Mouse (Mus musculus): ENCODE results near the gene Rapgefl1. TPM values are rescaled to one million over a fixed set of nuclear protein-coding genes. Genes with fewer than 3 reads are reported as not detected.

The Rapgefl1 gene
- polyA plus RNA-seq (2017; shearing (Covaris generic)): under 1 TPM in 1 of 2 experiments, not detected in 1; 0.15 TPM

DNA sequence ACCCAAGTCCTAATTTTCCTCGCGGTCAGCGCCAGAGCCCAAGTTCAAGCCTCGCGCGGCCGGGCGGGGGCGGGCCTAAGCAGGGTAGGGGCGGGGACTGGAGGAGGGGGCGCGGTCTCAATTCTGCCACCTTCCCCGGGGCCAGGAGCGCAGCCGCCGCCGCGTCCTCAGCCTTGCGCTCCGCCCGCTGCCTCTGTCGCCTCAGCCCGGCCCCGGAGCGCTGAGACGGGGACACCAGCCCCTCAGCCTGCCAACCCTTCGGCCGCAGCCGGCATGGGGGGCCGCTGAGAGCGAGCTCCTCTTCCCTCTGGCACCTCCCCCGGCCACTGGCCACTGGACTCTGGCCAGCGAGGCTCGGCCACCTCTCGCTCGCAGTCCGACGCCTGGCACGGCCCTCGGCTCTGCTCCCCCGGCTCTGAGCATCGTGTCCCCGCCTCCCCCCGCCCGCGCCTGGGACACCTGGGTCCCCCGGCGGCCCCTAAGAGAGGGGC, at the start of gene Rapgefl1:
Gene Rapgefl1, plus strand, starts transcription at position 135 of the 491 bp plus-strand sequence.
- ATAC-seq: peak; percentile 81

DNA sequence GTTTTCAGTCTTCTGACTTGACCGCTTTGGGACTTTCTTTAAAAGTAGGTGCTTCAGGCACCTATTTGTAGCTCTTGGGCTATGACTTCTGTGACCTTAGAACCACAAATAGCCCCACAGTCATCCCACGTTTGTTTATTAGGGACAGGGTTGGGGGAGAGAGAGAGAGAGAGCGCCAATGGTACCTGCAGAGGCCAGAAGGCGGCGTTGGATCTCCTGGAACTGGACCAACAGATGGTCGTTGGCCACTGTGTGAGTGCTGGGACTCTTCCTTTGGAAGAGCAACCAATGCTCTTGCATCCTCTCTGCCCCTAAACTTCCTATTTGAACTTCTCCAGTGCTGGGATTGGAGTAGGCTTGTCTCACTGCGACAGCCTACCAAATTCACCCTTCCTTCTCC, 49.4 kb upstream of the Rapgefl1 start:
- ATAC-seq: no peak

DNA sequence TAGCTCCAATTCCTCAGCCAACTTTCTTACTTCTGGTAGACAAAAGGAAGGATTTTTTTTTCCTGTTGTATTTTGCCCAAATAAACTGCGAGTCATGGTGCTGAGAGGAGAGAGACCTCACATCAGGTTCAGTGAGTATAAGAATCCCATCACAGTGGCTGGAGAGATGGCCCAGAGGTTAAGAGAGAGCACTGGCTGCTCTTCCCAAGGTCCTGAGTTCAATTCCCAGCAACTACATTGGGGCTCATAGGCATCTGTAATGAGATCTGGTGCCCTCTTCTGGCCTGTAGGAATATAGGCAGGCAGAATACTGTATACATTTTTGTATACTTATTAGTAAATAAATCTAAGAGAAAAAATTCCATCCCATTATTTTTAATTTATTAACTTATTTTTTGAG, 48.9 kb upstream of the Rapgefl1 start:
- no peak for ATAC-seq

DNA sequence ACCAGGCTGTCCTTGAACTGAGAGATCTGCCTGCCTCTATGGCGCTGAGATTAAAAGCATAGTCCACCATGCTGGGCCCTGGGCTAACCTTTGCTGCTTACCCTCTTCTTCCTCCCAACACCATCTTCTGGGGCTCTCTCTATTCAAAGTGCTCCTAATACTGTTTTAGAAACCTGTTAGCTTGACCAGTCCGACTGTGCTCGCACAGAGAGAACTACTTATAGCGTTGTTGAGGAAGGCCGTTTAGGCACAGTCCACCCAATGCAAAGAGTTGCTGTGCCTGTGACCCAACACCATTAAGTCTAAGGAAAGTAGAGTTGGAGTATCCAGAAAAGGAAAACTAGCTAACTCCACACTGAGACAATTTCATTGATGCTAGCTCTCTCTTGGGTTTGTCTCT, 48.4 kb upstream of the Rapgefl1 start:
- no peak for ATAC-seq

DNA sequence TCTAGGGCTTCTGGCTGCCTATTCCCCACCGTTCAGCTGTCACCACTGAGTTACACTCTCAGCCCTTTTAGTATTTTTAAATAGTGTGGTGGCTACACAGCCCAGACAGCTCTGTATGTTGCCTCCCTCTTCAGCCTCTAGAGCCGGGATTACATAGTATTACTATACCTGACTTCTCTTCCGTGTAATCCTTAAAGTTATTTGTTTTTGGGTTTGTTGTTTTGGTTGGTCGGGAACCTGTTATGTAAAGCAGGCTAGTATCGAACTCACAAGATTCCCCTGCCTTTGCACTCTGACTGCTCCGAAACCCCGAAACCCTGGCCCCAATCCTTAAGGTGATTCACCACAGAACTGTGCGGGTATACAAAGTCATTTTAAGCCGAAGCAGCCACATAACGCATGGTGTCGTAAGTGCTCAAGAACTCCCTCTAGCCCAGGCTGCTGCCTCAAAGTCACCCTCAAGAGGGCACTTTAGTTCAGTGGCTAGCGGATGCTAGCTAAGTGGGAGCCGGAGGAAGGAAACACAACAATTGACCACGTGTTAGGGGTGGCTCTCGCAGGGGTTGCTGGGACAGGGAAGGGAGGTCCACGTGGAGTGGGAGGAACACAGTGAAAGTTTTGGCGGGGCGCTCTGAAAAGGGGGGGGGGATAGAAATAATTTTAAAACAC, 47.9 kb upstream of the Rapgefl1 start:
- ATAC-seq: peak; percentile 89

DNA sequence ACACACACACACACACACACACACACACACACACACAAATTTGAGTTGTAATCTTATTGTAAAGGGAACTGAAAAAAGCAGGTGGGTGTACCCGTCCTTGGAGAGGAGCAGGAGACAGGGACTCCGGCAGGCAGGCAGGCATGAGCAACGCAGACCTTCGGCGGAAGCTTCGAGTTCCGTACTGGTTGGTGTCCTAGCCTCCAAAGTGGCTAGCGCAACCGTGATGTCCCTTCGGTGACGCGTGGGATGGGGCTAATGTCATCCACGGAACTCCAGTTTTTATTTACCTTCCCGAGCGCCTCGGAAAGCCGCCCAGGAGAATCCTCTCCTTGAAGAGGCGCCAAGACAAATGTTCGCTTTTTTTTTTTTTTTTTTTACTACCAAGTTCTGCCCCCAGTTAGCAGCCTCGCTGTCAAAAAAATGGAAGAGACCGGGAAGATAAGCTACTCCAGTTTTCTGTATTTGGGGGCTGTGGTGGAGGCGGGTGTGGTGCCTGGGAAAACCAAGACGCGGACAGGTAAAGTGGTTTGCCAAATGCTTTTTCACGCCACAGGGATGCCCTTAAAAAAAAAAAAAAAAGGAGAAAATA, 47.3 kb upstream of the Rapgefl1 start:
- ATAC-seq: peak; percentile 5

DNA sequence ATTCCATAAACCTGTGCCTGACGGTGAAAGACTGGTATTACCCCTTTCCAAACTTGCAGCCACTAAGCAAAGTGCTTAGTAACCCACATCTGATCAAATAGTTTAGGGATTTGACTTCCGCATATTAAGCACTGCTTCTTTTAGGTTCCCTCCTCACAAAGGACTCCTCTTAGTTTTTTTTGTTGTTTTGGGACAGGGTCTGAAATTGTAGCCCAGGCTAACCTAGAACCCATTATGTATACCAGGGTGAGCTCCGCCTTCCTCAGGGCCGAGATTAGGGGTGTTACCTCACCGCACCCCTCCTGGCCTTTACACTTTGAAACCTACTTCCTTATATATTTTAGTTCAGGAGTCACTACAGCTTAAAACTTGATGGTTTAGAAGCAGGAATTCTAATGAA, 46.8 kb upstream of the Rapgefl1 start:
- ATAC-seq: no peak

DNA sequence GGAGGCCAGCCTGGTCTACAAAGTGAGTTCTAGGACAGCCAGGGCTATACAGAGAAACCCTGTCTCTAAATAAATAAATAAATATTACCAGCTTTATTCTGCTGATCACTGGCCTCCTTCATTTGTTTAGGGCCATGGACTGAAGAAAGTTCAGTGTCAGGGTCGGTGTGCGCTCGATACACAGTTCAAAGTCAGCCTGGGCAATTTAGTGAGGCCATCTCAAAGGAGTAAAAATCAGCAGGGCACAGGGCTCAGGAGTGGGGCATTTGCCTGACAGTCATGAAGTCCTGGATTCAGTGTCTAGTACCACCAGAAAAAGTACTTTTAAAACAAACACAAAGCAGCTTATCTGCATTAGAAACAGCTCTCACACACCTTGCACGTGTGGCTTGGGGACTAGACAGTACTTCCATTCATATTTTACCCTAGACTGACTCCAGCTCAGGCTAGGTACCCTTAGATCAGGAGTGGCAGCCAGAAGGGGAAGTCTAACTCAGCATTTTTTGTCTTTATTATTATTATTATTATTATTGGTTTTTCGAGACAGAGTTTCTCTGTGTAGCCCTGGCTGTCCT, 45.9 kb upstream of the Rapgefl1 start:
- no peak for ATAC-seq

DNA sequence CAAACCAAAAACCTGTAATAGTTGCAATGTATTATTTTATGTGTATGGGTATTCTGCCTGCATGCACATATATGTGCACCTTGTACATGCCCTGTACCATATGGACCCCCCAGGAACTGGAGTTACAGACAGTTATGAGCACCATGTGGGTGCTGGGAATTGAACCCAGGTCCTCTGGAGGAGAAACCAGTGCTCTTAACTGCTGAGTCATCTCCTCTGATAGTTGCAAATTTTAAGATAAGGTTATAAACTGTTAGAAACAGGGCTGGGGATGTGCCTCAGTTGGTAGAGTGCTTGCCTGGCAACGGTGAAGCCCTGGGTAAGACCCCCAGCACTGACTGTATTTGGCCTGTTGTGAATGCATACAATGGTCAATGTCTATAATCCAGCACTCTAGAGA, 45.1 kb upstream of the Rapgefl1 start:
- ATAC-seq: no peak

DNA sequence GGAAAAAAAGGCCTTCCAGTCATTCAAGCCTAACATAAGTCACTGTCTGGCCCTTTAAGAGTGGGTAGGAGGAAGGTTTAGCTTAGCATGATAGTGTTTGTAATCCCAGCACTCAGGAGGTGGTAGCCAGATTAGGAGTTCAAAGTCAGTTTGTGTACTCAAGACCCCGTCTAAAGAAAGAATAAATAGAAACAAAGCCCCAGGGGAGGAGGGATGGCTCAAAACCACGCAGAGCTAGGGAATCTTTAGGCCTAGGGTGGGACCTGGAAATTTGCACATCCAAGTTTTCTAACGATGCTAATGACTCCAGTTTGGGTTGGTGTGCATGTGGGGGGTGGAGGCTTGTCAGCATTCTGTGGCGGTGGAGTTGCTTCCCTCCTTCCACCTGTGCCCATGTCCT, 44.5 kb upstream of the Rapgefl1 start:
- no peak for ATAC-seq

DNA sequence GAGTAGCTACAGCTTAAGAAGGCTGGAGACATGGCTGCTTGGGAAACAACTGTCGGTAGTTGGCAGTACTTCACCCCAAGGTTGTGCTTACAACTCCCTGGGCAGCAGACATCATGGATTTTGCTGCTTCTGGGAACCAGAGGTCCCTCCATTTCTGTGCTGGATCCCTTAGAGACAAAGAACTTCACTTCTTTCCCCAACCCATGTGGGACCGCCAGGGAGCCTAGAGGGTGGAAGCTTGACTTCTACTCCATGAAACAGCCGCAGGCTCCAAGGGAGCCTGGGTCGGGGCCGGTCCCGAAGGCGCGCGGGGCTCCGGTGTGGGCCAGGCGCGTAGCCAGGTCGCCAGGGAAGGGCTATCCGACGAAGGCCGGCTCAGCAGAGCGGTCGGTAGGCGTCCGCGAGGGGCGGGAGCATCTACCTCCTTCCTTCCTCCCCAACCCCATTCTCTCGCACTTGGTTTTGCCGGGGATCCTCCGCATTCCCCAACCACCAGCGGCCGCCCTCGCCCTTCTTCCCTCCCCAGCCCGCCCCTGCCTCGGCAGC, 42.0 kb upstream of the Rapgefl1 start:
- peak; percentile 34 for ATAC-seq

DNA sequence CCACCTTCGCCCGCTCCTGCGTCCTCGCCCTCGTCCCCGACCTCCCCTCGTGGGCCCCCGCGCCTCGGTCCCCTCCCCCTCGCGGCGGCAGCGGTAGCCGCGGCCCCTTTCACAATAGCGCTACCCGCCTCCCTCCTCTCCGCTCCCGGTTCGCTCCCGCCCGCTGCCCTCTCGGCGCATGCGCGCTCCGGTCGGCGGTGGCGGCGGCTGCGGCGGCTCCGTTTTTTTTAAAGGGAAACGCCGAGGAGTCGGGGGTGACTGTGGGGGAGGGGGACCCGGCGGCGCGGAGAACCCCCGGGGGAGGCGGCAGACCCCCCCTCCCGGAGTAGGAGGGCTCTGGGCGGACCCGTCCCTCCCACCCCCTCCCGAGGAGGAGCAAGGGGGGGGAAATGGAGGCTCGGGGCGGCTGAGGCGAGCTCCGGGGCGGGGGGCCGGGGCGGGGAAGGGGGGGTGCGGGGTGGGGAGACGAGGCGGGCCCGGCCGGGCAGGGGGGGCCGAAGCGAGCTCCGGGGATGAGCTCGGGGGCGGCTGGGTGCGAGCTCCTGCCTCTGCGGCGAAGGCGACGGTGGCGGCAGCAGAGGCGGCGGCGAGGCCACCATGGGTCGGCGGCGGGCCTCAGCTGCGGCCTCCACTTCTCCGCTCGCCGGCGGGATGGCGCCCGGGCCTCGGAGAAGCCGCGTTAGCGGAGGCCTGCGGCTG, 41.4 kb upstream of the Rapgefl1 start, which contains the start of gene Msl1:
Gene Msl1, plus strand, starts transcription at position 502 of the 699 bp plus-strand sequence.
- peak; percentile 46 for ATAC-seq

DNA sequence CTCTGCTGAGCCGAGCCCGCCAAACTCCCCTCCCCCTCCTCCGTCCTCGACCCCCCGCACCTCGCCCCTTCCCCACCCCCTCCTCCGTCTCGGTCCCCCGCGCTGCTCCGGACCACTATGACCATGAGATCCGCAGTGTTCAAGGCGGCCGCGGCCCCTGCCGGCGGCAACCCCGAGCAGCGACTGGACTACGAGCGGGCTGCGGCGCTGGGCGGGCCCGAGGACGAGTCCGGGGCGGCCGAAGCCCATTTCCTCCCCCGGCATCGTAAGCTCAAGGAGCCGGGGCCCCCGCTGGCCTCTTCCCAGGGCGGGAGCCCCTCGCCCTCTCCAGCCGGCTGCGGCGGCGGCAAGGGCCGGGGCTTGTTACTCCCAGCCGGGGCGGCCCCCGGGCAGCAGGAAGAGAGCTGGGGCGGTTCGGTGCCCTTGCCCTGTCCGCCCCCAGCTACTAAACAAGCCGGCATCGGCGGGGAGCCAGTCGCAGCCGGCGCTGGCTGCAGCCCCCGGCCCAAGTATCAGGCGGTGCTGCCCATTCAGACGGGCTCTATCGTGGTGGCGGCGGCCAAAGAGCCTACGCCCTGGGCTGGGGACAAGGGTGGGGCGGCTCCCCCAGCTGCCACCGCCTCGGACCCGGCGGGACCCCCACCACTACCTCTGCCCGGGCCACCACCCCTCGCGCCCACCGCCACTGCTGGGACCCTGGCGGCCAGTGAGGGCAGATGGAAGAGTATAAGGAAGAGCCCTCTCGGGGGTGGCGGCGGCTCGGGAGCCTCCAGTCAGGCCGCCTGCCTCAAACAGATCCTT, 40.7 kb upstream of the Rapgefl1 start:
- no peak for ATAC-seq

DNA sequence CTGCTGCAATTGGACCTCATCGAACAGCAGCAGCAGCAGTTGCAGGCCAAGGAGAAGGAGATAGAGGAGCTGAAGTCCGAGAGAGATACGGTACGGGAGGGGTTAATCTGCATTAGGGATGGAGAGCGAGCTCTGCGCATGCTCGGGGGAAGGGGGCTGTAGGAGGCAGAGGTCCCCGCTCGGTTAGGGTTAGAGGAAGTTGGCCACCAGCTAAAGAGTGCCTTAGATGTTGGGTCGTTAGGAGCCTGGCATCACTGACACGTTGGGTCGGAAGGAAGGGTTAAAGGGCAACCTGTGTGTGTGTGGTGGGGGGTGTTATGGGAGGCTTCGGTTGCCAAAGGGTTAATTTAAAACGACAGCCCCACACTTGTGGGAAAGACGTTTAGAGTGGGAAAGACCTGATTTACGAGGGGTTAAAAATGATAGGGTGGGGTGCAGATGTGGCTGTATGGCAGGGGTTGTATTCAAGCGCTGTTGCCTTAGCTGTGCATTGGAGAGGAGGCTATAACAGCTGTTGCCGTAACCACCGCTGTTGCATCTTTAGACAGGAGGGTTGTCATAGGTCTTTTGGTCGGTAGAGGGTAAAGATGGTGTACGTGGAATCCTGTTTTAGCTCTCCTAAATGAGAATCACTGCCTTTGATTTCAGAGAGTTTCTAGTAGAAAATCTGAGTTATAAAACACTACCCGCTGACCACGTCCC, 39.9 kb upstream of the Rapgefl1 start:
- ATAC-seq: peak; percentile 21

DNA sequence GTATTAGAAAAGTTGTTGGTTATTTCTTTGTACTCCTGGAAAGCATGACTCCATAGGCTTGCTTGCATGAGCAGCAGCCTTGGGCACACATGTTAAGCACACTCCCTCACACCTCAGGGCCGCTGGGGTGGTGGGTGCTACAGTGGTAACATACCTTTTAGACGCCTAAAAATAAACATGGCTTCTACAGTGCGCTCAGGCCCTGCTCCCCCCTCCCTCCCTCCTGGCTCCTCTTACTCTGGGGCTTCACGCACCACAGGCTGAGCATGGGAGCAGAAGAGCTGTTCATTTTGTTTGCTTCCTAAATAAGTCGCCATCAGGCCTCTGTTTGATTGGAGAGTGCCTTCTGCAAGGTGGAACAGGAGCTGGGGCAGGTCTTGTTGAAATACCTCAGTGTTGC, 39.3 kb upstream of the Rapgefl1 start:
- no peak for ATAC-seq

DNA sequence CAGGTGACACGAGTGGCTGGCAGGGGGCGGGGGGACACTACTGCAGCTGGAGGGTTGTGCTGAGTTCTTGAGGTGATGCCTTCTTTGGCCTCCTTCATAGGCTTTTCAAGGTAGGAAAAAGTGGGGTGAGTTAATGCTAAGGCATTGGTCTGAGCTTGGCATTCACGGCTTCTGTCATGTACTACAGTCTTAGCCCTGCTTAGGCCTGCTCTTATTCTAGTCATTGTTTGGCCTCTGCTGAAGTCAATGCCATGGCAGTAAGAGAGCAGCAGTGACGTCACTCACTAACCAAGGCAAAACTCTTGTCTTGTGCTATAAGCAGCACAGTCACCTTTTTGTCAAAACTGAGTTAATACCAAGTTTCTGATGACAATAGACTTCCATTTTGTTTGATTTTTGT, 38.7 kb upstream of the Rapgefl1 start:
- ATAC-seq: no peak

DNA sequence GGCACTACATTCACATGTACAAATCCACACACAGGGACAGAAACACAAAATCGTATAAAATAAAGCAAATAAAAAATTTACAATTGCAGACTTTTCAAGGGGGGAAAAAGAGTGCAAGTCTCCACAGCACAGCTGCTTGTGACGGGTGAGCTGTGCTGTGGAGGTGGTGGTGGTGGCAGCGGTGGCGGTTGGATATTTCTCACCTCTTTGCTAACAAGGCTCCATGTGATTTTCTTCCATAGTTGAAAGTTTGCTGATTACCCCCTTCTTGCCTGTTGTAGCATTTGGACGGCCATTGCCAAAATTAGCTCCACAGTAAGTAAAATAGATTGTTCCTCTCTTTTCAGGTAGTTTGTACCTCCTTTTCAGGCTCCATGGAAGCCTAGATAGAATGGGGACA, 32.0 kb upstream of the Rapgefl1 start, which contains the start of gene Casc3:
Gene Casc3, plus strand, starts transcription at position 301 of the 400 bp plus-strand sequence.
- ATAC-seq: no peak

DNA sequence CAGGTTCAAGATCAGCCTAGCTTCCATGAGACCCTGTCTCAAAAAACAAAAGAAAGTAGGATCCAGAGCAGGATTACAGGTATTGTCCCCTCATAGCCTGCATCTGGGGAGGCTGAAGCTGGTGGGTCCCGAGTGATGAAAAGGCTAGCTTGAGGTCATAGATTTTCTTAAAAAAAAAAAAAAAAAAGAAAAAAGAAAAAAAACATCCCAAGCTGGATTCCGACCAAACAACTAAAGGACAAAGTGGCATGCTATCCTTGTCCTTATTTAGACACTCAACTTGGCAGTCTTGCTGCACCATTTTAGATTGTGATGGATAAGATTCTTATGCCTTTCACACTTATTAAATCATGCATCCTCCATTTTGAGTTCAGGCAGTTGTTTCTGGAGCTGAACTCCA, 28.2 kb upstream of the Rapgefl1 start:
- no peak for ATAC-seq

DNA sequence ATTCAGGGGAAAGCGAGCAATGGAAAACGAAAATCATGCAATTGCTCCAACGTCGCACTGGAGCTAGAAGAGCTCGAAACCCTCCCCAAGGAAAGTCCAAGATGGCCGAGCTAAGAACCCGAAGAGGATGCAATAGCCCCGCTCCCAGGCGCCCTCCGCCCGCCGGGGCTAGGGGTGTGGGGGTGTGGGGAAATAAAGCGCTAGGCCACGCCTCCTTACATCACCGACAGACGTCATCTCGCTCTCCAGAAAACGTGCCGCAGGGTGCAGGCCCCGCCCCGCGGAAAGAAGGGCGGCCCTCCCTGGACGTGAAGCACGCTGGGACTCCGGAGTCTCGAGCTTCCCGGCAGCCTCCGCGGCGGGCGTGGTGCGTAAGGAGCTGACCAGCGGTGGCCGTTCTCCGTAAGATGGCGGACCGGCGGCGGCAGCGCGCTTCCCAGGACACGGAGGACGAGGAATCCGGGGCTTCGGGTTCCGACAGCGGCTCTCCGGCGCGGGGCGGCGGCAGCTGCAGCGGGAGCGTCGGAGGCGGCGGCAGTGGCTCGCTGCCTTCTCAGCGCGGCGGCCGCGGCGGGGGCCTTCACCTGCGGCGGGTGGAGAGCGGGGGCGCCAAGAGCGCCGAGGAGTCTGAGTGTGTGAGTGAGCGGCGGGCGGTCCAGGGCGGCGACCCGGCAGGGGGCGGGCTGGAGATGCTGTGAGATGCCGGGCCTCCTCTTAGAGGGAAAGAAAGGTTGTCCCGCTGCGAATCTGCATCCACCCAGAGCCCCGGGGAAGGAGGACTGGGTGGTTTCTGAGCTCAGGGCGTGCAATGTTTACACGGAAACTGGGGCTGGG, 26.9 kb upstream of the Rapgefl1 start:
- ATAC-seq: peak; percentile 91

DNA sequence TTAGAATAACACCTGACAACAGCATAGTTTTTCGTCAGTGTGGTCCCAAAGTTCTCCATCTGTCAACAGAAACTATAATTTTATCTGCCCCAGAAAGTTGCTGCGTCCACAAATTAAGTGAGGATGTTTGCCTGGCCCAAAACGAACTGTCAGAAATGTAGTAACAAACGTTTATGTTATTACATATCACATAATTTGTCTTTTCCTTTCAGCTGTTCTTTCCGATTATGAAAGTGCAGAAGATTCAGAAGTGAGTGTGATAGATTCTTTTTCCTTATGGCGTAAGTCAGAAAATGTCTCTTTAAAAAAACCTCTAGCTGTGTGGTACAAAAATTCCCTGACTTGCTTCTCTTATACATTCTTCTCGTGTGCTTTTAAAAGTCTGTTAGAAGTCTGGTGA, 25.9 kb upstream of the Rapgefl1 start:
- ATAC-seq: no peak

All from activated CD4-positive, CD25-positive, alpha-beta regulatory T cell, adult 4 months (primary cell).